Mouse (Mus musculus) left cerebral cortex, adult 9 months (tissue): ENCODE results near the gene Wnt9b.

Experiments used
- DNase-seq, 2 experiments: peaks; one replicate each; pipeline ENCODE4 v3.0.0; 2022; ENCODE audit warnings: low spot score in 2 of 2

Wnt9b gene

DNA sequence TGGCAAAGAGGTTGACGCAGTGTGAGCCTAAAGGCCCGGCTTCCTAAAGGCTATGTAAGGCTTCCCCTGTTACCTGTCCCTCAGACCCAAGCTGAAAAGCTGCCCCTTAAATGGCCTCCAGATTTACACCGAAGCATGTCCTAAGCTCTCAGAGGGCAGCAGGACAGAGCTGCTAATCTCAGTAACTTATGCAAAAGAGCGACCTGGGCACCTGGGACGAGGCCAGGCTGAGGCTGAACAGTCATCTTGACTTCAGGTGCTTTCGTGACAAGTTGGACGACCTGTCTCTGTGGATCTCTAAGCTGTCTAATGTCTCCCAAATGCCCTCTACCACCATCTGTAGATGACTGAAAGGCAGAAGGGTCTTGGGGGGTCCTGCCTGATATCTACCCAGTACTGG lies 17.3 kb downstream of the Wnt9b start:
- DNase-seq, result no peak

DNA sequence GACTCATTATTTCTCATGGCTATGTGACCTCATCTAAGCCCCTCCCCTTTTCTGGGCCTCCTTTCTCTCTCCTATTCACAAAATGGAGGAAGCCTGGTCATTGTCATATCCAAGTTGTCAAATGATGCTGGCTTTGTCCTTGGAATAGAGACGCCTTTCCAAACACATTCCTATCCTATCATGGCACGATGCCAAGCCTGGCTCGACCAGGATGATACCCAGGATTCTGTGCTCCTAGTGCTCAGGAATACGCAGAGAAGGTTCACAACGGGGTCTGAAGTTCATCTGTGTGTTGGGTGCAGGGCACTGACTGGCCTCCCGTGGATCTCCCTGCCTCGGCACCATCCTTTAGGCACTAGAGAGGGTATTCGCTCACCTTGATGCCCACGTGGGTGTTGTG lies 18.0 kb downstream of the Wnt9b start:
- DNase-seq, result no peak

DNA sequence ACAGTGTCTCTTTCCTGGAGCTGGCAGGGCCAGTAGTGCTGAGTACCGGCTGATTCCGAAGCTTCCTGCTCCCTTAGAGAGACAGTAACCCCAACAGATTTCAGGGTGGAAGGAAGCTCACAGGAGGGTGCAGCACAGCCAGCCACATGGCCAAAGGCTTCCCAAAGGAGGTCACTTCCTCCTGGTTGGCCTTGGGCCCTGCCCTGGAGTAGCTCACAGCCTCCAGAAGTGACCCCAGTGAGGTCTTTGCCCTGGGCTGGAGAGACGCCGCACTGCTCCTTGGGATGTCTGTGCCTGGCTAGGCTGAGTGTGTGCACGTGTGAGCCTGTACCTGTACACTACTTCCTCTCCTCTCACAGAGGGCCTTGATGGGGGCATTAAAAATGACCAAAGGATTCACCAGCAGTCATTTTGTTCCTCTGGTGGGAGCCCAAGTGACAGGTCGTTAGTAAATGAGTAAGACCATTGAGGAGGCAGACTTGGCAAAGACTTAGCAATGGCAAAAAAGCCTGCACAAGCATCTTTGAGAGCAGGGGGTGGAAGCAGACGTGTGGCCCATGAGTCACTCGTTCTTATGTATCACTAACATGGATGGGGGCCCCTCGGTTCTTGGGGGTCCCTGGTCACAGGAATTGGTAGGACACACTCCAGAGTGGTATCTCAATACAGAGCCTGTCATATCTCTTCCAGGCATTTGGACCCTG lies 20.2 kb downstream of the Wnt9b start:
- DNase-seq, result no peak

DNA sequence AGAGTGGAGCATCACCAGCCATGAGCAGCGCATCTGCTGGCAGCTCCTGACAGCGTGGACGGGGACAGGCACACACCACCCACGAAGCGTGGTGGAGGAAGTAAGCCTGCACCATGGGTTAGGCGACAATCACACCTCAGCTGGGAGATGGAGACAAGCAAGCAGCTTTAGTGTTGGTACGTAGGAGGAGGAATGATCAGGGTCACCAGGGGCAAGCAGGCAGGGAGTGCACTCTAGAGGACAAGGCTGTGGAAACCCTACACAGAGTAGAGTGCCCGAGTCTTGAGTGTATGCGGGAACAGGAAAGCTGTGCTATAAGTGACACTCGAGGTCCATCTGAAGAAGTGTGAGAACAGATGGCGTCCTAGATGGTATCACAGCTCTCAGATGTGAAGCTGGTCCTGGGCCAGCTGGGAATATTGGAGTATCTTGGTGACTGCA lies 25.3 kb downstream of the Wnt9b start:
- peak; percentile 33 to 65 for DNase-seq

DNA sequence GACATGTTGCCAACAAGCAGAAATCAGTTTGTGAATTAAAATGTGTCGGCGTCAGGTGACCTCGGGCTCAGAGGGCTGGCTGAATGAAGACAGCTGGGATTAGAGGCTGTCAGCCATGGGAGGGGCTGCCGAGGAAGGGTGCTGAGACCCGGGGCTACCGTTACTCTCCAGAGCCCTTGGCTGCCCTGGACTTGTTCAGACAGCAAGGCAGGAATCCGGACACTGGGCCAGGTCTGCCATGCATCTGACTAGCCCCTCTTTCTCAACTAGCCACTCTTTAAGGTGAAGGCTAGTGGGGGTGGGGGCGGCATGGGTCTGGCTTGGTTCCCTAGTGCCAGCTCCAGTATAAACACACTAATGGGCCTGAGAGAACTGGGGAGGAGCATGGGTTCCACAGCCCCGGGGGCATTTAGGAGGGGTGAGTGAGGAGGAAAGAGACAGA lies 27.6 kb downstream of the Wnt9b start:
- DNase-seq, result no peak

DNA sequence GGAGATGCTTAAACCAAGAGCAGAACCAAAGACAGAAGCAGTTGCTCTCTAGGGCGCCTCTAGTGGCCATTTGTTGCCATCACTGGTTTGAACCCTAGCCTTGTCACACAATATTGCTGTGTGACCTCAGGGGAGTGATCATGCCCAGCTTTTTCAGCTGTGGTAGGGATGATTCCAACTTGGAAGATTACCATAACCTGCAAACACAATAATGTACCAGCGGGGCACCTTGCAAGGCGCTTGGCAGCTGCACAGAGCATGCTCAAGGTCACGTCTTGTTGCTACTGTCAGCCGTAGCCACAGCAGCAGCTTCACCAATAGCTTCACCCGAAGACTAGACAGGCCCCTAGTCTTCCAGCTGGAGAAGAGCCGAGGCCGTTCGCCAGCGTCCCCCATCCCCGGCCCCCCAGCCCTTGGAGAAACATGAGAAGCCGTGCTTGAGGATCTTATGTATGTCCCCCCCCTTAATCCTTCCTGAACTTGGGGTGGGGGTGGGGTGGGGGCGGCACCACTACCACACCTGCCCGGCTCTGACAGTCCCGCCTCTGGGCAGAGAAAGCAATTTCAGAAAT lies 28.1 kb downstream of the Wnt9b start:
- DNase-seq, result no peak

DNA sequence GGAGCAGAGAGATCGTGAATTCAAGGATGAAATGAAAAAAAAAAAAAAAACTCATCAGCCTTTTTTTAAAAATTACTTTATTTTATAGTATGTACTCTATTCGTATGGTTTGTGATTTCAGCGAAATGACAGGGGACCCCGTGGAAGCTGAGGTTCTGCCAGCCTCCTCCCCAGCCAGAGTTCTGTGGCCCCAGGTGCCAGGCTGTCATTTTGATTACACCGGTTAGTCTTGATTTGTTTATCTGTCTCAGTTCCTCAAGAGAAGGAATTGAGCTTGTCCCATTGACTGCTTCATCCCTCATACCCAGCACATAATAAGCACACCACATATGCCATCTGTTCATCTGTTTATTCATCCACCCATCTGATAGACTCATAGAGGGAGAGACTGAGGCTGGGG lies 30.2 kb downstream of the Wnt9b start:
- no peak for DNase-seq

DNA sequence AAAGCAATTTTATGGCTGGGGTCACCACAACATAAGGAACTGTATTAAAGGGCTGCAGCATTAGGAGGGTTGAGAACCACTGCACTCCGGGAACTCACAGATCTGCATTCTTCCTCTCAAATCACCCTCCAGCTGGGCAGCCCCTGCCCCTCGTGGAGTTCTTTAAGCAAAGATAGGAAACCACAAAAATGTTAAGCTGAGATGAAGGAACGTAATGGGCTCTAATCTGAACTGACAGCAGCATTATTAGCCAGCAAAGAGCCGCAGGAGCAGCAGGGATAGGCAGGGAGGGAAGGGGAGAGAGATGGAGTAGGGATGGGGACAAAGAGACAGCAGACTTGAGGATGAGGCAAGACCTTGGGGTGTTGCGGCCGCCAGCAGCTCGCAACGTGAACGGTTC lies 32.6 kb downstream of the Wnt9b start:
- DNase-seq, result no peak

DNA sequence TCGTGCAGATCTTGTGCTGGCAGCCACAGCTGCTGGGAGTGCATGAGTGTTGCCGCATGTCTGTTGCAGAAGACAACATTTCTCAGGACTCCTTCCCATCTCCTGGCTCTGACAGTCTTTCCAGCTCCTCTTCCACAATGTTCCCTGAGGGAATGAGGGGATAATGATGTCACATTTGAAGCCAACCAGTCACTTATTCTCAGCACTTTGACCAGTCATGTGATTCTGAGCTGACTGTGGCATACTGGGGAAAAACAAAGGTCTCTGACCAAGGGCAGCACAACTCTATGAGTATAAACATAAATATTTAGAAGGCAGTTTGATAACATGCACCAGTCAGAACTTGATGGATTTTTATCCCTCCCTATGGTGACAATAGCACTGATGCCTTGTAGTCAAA lies 35.5 kb downstream of the Wnt9b start:
- DNase-seq, result no peak

DNA sequence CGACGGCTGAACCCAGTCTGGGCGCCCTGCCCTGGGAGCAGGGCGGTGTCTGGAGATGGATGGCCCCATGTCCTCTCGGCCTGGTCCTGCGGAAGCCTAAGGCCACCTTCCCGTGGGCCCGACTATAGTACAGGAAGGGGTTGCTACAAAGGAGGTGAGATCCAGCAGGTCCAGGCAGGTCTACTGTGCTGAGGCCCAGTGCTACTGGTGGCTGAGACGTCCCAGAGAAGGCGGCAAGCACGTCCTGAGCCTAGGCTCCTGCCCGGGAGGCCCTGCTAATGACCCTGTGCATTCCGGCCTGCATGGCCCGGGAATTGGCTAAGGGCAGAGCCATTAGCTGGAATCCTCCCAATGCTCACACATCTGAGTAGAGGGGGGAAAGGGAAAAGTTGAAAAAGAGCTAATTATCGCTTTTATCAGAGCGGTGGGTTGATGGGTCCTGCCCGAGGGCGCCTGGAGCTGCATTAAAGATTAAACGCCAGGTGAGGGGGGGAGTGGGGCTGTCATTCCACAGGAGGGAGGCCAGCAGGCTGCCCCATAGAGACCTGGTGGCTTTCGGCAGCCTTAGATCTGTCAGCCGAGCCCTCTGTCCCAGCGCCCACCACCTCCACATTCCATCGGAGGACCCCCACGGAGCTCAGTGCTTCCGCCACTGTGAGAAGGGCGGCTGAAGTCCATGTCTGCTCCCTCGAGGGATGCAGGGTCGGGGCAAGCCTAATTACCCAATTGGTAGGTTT lies 37.6 kb downstream of the Wnt9b start:
- DNase-seq, result no peak

DNA sequence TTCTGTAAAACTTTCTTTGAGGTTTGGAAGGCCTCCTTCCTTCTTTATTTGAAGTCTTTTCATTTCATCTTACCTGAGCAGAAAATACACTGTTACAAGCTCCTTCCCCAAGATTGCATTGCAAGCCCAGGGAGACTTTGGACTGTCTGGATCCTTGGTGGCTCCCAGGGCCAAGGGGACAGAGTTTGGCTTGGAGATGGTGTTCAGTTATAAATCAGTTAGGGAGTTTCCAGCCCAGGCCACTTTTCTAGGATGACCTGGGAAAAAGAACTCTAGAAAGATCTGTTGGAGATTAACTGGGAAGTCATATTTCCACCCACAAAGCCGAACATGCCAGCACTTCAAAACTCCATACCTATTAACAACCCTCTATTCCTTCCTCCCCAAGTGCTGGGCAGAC lies 39.6 kb downstream of the Wnt9b start:
- DNase-seq, result no peak

DNA sequence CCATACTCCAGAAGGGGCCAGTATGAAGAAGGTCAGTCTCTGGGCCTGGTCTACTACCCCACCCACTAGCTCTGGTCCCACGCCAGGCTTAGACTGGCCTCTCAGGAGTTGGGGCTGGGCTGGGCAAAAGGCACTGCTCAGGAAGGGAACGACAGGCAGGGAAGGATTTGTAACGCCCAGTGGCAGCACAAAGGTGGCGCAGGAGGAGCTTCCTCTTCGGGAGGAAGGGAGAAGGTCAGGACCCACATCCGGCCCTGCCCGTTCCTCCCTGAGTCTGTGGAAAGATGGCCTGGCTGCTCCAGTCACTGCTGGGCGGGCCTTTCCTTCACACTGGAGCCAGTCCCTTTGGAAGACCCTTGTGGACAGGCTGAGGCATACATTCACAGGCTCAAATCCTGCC lies 42.6 kb downstream of the Wnt9b start:
- DNase-seq, result no peak

DNA sequence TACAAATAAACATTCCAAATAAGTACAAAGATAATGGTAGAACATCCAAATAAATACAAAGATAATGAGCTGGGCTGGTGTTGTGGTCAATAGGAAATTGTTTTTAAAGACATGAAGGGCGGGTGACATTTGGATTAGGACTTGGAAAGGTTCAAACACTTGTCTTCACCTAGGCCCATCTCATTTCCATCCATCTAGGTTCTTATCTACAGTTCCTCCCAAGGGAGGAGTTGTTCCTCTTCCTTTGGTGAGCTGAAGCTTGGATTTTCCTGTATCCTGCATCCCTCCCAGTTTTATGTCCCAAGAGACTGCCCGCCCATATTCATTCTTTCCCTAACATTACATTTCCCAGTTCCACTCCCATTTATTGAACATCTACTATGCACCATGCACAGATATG lies 51.4 kb downstream of the Wnt9b start:
- no peak for DNase-seq

DNA sequence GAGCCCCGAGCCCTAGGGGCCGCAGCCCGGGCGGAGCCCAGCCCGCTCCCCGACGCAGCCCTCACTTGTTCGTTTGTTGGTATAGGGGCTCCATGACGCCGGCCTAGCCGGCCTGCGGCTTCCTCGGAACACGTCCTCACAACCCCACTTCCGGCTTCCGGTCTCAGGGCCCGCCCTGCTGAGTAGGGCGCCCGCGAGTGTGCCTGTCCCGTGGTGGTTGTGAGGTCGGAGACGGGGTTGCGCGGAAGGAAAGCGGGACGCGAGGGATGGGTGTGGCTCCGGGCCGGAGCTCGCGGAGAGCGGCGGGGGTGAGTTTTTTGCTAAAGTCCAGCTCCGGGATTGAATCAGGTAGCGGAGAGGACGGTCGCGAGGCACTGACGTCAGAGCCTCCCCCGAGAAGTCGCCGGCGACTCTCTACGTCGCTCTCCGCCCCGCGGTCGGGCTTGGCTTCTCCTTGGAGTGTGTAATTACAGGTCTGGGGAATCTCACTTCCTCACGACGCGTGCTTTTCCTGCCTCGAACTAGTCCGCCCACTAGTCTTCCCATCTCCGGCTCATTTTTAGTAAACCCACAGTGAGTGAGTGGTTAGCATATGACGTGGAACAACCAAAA lies 52.0 kb downstream of the Wnt9b start, which contains the start of gene Gosr2:
Gene Gosr2, minus strand, starts transcription at position 334 of the 612 bp plus-strand sequence.
- peak; percentile 68 to 91 for DNase-seq

DNA sequence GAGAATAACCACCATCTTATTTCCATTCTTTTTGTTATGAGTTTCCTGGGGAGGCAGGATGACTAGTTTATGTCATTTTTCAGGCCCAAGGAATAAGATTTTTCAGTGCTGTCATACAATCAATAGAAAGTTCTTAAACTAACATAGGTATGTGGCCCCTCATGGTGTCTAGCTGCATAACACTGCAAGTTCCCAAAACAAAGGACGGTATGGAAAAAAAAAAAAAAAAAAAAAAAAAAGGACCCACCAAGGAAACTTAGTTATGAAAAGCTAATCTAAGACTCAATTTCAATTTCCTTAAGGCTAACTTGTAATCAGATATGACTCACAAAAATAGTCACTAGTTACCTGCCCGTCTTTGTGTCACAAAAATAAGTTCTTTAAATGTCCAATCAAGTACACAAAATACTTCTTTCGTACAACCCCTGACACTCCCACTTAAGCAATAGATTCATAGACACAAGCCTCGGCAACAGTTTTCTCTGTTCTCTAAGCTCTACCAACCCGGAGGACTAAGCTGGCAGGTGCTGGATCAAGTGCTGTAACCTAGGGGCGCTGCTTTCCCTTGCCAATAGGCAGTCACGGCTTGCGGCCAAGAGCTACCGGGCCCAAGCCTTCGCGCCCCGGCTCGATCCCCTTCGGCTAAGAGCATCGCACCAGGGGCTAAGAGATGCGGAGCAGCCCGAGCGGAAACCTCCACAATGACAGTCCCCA lies 52.6 kb downstream of the Wnt9b start:
- peak in 1 of 2 experiments; percentile 23 for DNase-seq

DNA sequence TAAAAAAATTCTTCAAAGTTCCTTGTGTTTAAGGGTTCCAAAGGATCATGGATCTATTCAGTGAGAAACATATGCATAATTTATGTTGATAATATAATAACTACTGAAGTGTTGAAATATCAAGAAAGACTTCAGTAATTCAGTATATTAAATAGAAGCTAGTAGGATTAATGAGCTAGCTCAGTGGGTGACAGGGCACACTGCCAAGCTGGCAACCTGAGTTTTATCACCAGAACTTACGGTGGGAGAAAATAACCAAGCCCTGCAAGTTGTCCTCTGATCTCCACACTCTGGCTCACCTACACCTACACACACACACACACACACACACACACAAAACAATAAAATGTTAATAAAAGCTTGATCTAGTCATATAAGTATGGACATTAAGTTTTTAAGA lies 56.4 kb downstream of the Wnt9b start:
- no peak for DNase-seq

DNA sequence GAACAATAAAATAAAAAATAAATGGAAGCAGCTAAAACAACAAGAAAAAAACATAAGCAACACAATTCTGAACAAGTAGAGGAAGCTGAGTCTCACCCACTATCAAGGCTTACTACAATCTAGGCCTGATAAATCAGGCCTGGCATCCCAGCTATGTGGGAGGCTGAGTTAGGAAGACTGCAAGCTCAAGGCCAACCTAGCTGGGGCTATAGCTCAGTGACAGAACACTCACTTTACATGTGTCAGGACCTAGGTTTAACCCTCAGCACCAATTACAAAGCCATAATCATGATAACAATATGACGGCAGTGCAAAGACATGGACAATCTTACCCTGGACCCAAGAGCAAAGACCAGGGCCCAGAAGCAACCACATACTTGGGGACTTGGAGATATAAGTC lies 58.6 kb downstream of the Wnt9b start:
- DNase-seq, result no peak

DNA sequence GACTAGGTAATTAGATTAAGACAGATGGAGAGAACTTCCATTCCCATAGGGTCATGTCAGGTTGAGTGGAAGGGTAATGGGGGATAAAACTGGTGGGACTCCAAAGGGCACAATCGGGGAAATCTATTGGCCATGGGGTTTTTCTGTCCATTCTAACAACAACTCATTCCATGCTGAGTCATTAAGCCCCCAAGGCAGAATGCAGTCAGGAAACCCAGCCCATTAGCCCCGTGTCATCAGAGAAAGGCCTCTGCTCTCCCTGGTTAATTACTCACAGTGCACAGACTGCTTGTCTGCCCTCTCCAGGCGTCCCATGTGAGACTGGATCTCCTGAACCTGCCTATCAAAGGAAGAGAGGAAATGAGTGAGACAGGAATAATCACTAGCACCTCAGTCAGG lies 60.6 kb downstream of the Wnt9b start:
- DNase-seq, result no peak

DNA sequence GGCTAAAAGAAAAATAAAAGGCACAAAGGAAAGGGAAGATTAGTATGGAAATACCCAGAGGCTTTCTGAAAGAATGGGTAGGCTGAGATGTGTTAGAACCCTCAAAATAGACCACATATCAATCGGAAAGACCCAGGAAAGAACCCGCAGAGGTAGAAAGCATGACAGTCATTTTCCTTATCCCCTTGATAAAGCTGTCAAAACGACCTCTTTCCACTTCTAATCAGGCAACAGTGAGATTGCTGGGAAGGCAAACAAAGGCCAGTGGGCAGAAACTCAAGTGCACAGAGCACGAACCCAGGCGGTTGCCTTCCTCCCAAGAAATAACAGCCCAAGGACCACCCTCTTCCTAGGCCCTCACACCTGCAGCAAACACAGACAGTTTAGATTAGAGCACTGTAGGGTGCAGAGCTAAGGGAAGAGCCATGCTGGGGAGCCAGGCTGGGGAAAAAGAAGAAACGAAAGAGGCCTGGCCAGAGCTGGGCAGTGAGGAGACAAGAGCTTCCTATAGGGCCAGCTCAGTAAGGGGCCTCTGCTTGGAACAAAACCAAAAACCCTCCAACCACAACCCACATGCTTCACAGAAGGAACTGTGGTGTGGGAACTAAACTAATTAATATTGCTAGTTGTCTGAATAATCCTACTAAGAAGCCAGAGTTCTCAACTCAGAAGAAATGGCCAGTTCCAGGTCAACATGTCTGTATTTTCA lies 61.2 kb downstream of the Wnt9b start:
- no peak for DNase-seq

DNA sequence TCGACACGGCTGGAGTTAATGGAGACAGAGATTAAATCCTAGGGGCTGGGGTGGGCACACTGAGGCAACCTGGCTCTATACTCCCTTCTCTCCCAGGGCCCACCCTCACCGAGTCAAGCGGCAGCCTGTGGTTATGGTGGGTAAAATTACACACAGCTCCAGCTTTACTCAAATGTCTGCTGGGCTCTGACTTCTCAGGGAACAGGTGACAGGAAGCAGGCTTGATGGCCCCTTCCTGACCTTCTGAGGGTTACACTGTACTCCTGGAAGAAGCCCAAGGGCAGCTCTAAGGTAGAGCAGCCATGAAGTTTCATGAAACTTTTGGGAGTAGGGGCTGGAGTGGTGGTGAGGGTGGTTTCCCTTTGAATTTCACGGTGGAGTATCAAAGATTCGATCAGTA lies 62.9 kb downstream of the Wnt9b start:
- no peak for DNase-seq

DNA sequence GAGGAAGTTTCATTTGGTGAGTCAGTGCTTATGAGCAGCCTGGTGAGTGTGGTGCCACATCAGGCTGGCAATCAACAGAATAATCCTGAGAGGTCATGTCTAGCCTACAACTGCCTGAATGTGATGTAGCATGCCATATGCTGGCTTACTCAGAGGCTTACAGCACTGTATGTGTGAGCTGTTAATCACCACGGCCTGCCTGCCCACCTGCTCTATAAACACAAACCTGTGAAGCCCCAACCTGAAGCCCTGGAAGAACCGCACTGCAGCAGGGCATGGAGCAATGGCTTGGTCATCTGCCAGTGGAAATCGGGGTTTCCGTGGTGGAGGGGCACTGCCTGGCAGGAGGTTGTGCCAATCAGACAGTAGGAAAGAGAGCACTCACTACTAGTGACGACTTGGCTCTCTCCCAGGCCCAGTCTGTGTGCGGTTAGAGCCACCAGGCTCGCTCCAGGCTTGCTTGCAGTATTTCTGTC lies 64.3 kb downstream of the Wnt9b start:
- DNase-seq, result peak in 1 of 2 experiments; percentile 52
